Mouse (Mus musculus): ENCODE measurements around the gene Ctps. TPM values are rescaled to one million over a fixed set of nuclear protein-coding genes. Genes with fewer than 3 reads are reported as not detected.
A peak's percentile ranks its signal among the peaks of the same experiment; 100 is the strongest.

Ctps gene
- polyA plus RNA-seq, 1 experiment from 2014 or later: 63.0 TPM

GRCm38 (mm10) chr4:120531986-120532385 lies 38.1 kb downstream of the Ctps start, which contains the start of gene Slfnl1:
Gene Slfnl1, plus strand, starts transcription at chr4:120532231.
- Histone ChIP-seq H3K4me3 (ENCODE audit: low read length) (no peak within 1 kb of the TSS), H3K36me3 (ENCODE audit: control insufficient read depth, insufficient read depth, low read length) (peaks cover 6% of the 10 kb centered on the region), H3K9ac (ENCODE audit: low read depth, low read length) (no peak within 1 kb of the TSS), H3K27ac (ENCODE audit: low read length) (no peak within 1 kb of the TSS), H3K27me3 (replicated peaks; ENCODE audit: control insufficient read depth, insufficient read depth, low read length) (no peaks in the 10 kb centered on the region), H3K4me2 (ENCODE audit: low read depth, low read length) (no peak within 1 kb of the TSS), H3K4me1 (ENCODE audit: control insufficient read depth, insufficient read depth, low read length) (no peaks in the 10 kb centered on the region), H3K9me3 (ENCODE audit: control insufficient read depth, low read length) (no peaks in the 10 kb centered on the region)
- no peak for ATAC-seq
- WGBS: 87% methylated on average over 6 of the region's 6 CpGs

GRCm38 (mm10) chr4:120528171-120528570 lies 41.9 kb downstream of the Ctps start:
- Histone ChIP-seq H3K27me3 (replicated peaks; ENCODE audit: control insufficient read depth, insufficient read depth, low read length) (no peaks in the 10 kb centered on the region), H3K36me3 (ENCODE audit: control insufficient read depth, insufficient read depth, low read length) (peaks cover 10% of the 10 kb centered on the region), H3K9ac (ENCODE audit: low read depth, low read length) (no peak overlapping the region), H3K4me3 (ENCODE audit: low read length) (no peak overlapping the region), H3K4me2 (ENCODE audit: low read depth, low read length) (no peak overlapping the region), H3K9me3 (ENCODE audit: control insufficient read depth, low read length) (no peaks in the 10 kb centered on the region), H3K27ac (ENCODE audit: low read length) (no peak overlapping the region), H3K4me1 (ENCODE audit: control insufficient read depth, insufficient read depth, low read length) (no peaks in the 10 kb centered on the region)
- WGBS: 81% methylated on average over 9 of the region's 9 CpGs
- no peak for ATAC-seq

- no peaks in the 10 kb centered on the region for H3K4me1 ChIP-seq (ENCODE audit: control insufficient read depth, insufficient read depth, low read length)
- ATAC-seq: no peak
- H3K9me3 ChIP-seq (ENCODE audit: control insufficient read depth, low read length): no peaks in the 10 kb centered on the region
- H3K27ac ChIP-seq (ENCODE audit: low read length): no peak overlapping the region
- H3K27me3 ChIP-seq (replicated peaks; ENCODE audit: control insufficient read depth, insufficient read depth, low read length): no peaks in the 10 kb centered on the region
- H3K4me2 ChIP-seq (ENCODE audit: low read depth, low read length): no peak overlapping the region
- no peak overlapping the region for H3K4me3 ChIP-seq (ENCODE audit: low read length)
- H3K9ac ChIP-seq (ENCODE audit: low read depth, low read length): no peak overlapping the region
- 79% methylated on average over 3 of the region's 3 CpGs for WGBS
- H3K36me3 ChIP-seq (ENCODE audit: control insufficient read depth, insufficient read depth, low read length): peaks cover 10% of the 10 kb centered on the region; the same call in 1 of the 2 replicates
These were observed 47.0 kb downstream of the Ctps start for GRCm38 (mm10) chr4:120523092-120523491.

- H3K4me1 ChIP-seq (ENCODE audit: control insufficient read depth, insufficient read depth, low read length): no peaks in the 10 kb centered on the region
- peak; percentile 33; the same call in 1 of the 2 replicates for ATAC-seq
- peaks cover 6% of the 10 kb centered on the region; the same call in 1 of the 2 replicates for H3K36me3 ChIP-seq (ENCODE audit: control insufficient read depth, insufficient read depth, low read length)
- H3K4me3 ChIP-seq (ENCODE audit: low read length): no peak overlapping the region
- H3K9me3 ChIP-seq (ENCODE audit: control insufficient read depth, low read length): no peaks in the 10 kb centered on the region
- no peak overlapping the region for H3K4me2 ChIP-seq (ENCODE audit: low read depth, low read length)
- H3K9ac ChIP-seq (ENCODE audit: low read depth, low read length): no peak overlapping the region
- no peaks in the 10 kb centered on the region for H3K27me3 ChIP-seq (replicated peaks; ENCODE audit: control insufficient read depth, insufficient read depth, low read length)
- WGBS: 88% methylated on average over 4 of the region's 4 CpGs
- no peak overlapping the region for H3K27ac ChIP-seq (ENCODE audit: low read length)
These were observed 47.7 kb downstream of the Ctps start for GRCm38 (mm10) chr4:120522351-120522750.

- ATAC-seq: no peak
- WGBS: 89% methylated on average over 5 of the region's 5 CpGs
- peaks cover 6% of the 10 kb centered on the region; the same call in 1 of the 2 replicates for H3K36me3 ChIP-seq (ENCODE audit: control insufficient read depth, insufficient read depth, low read length)
- no peaks in the 10 kb centered on the region for H3K9me3 ChIP-seq (ENCODE audit: control insufficient read depth, low read length)
- no peaks in the 10 kb centered on the region for H3K4me1 ChIP-seq (ENCODE audit: control insufficient read depth, insufficient read depth, low read length)
- no peak overlapping the region for H3K4me3 ChIP-seq (ENCODE audit: low read length)
- H3K4me2 ChIP-seq (ENCODE audit: low read depth, low read length): no peak overlapping the region
- no peak overlapping the region for H3K9ac ChIP-seq (ENCODE audit: low read depth, low read length)
- H3K27ac ChIP-seq (ENCODE audit: low read length): no peak overlapping the region
- no peaks in the 10 kb centered on the region for H3K27me3 ChIP-seq (replicated peaks; ENCODE audit: control insufficient read depth, insufficient read depth, low read length)
These were observed 48.3 kb downstream of the Ctps start for GRCm38 (mm10) chr4:120521761-120522160.

GRCm38 (mm10) chr4:120517335-120517734 lies 52.7 kb downstream of the Ctps start:
- Histone ChIP-seq H3K4me3 (ENCODE audit: low read length) (peak overlapping the region; percentile 27), H3K27me3 (replicated peaks; ENCODE audit: control insufficient read depth, insufficient read depth, low read length) (no peaks in the 10 kb centered on the region), H3K9me3 (ENCODE audit: control insufficient read depth, low read length) (no peaks in the 10 kb centered on the region), H3K4me1 (ENCODE audit: control insufficient read depth, insufficient read depth, low read length) (no peaks in the 10 kb centered on the region; the same call in 1 of the 2 replicates), H3K27ac (ENCODE audit: low read length) (peak overlapping the region; percentile 91), H3K9ac (ENCODE audit: low read depth, low read length) (peak overlapping the region; percentile 46; the same call in 1 of the 2 replicates), H3K4me2 (ENCODE audit: low read depth, low read length) (peak overlapping the region; percentile 34), H3K36me3 (ENCODE audit: control insufficient read depth, insufficient read depth, low read length) (0 out of 2 replicates have a peak, but pooled peaks cover 2% of the 10 kb centered on the region)
- 77% methylated on average over 4 of the region's 4 CpGs for WGBS
- peak; percentile 11; the same call in 1 of the 2 replicates for ATAC-seq

GRCm38 (mm10) chr4:120516907-120517306 lies 53.2 kb downstream of the Ctps start:
- Histone ChIP-seq H3K9ac (ENCODE audit: low read depth, low read length) (peak overlapping the region; percentile 46), H3K36me3 (ENCODE audit: control insufficient read depth, insufficient read depth, low read length) (0 out of 2 replicates have a peak, but pooled peaks cover 2% of the 10 kb centered on the region), H3K4me3 (ENCODE audit: low read length) (peak overlapping the region; percentile 27), H3K27me3 (replicated peaks; ENCODE audit: control insufficient read depth, insufficient read depth, low read length) (no peaks in the 10 kb centered on the region), H3K27ac (ENCODE audit: low read length) (peak overlapping the region; percentile 91), H3K4me2 (ENCODE audit: low read depth, low read length) (peak overlapping the region; percentile 34), H3K9me3 (ENCODE audit: control insufficient read depth, low read length) (no peaks in the 10 kb centered on the region), H3K4me1 (ENCODE audit: control insufficient read depth, insufficient read depth, low read length) (no peaks in the 10 kb centered on the region; the same call in 1 of the 2 replicates)
- peak; percentile 72 for ATAC-seq
- 65% methylated on average over 7 of the region's 7 CpGs for WGBS

- Histone ChIP-seq H3K27me3 (replicated peaks; ENCODE audit: control insufficient read depth, insufficient read depth, low read length) (no peaks in the 10 kb centered on the region), H3K36me3 (ENCODE audit: control insufficient read depth, insufficient read depth, low read length) (0 out of 2 replicates have a peak, but pooled peaks cover 2% of the 10 kb centered on the region), H3K9ac (ENCODE audit: low read depth, low read length) (peak overlapping the region; percentile 46), H3K27ac (ENCODE audit: low read length) (peak overlapping the region; percentile 92), H3K4me3 (ENCODE audit: low read length) (peak overlapping the region; percentile 27), H3K4me2 (ENCODE audit: low read depth, low read length) (peak overlapping the region; percentile 34), H3K4me1 (ENCODE audit: control insufficient read depth, insufficient read depth, low read length) (no peaks in the 10 kb centered on the region; the same call in 1 of the 2 replicates), H3K9me3 (ENCODE audit: control insufficient read depth, low read length) (no peaks in the 10 kb centered on the region)
- WGBS: 54% methylated on average over 7 of the region's 7 CpGs
- ATAC-seq: peak; percentile 100
These were observed 53.6 kb downstream of the Ctps start for GRCm38 (mm10) chr4:120516491-120516890.

GRCm38 (mm10) chr4:120514366-120514765 lies 55.7 kb downstream of the Ctps start:
- H3K36me3 ChIP-seq (ENCODE audit: control insufficient read depth, insufficient read depth, low read length): no peaks in the 10 kb centered on the region
- no peak for ATAC-seq

GRCm38 (mm10) chr4:120511203-120511602 lies 58.9 kb downstream of the Ctps start:
- H3K27ac ChIP-seq (ENCODE audit: low read length): no peak overlapping the region
- H3K4me1 ChIP-seq (ENCODE audit: control insufficient read depth, insufficient read depth, low read length): no peaks in the 10 kb centered on the region; the same call in 1 of the 2 replicates
- ATAC-seq: no peak
- 0 out of 2 replicates have a peak, but pooled peaks cover 2% of the 10 kb centered on the region for H3K36me3 ChIP-seq (ENCODE audit: control insufficient read depth, insufficient read depth, low read length)
- no peak overlapping the region for H3K9ac ChIP-seq (ENCODE audit: low read depth, low read length)
- no peaks in the 10 kb centered on the region for H3K27me3 ChIP-seq (replicated peaks; ENCODE audit: control insufficient read depth, insufficient read depth, low read length)
- no peak overlapping the region for H3K4me3 ChIP-seq (ENCODE audit: low read length)
- H3K9me3 ChIP-seq (ENCODE audit: control insufficient read depth, low read length): no peaks in the 10 kb centered on the region
- H3K4me2 ChIP-seq (ENCODE audit: low read depth, low read length): no peak overlapping the region
- 94% methylated on average over 4 of the region's 4 CpGs for WGBS

More at GRCm38 (mm10) chr4:120514366-120514765, 55.7 kb downstream of the Ctps start:
- no peak overlapping the region for H3K9ac ChIP-seq (ENCODE audit: low read depth, low read length)
- H3K4me2 ChIP-seq (ENCODE audit: low read depth, low read length): no peak overlapping the region
- H3K27ac ChIP-seq (ENCODE audit: low read length): no peak overlapping the region
- no peaks in the 10 kb centered on the region for H3K9me3 ChIP-seq (ENCODE audit: control insufficient read depth, low read length)
- 98% methylated on average over 2 of the region's 2 CpGs for WGBS
- H3K4me1 ChIP-seq (ENCODE audit: control insufficient read depth, insufficient read depth, low read length): no peaks in the 10 kb centered on the region; the same call in 1 of the 2 replicates
- H3K4me3 ChIP-seq (ENCODE audit: low read length): no peak overlapping the region
- no peaks in the 10 kb centered on the region for H3K27me3 ChIP-seq (replicated peaks; ENCODE audit: control insufficient read depth, insufficient read depth, low read length)
